Mouse (Mus musculus): ENCODE measurements around the gene Nol11.
"Not testable (repeated sequence)": the region's sequence is repeated elsewhere in the genome, so short reads cannot be mapped to it uniquely, and the experiment has no call there.

The Nol11 gene

GRCm38 (mm10) chr11:107155292-107155691 lies 33.9 kb downstream of the Nol11 start:
- no peak for DNase-seq (ENCODE audit: low read depth)

DNA sequence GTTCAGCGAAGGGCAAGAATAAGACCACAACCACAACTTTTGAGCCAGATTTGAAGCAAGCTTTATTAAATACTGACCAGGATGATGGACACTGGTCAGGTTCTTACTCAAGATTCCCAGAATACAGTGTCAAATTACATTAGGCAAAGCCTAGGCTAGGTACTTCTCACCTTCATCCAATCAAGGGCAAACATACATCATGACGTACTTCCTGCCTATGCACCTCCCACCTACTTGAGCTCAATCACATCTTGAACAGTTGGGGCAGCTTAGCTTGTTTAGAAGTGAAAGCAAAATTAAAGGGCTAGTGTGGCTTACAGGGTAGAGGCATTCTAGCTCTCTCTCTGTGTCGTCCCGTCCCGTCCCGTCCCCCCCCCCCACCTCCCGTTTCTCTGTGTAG lies 34.8 kb downstream of the Nol11 start:
- DNase-seq (ENCODE audit: low read depth), result peak; percentile 49

DNA sequence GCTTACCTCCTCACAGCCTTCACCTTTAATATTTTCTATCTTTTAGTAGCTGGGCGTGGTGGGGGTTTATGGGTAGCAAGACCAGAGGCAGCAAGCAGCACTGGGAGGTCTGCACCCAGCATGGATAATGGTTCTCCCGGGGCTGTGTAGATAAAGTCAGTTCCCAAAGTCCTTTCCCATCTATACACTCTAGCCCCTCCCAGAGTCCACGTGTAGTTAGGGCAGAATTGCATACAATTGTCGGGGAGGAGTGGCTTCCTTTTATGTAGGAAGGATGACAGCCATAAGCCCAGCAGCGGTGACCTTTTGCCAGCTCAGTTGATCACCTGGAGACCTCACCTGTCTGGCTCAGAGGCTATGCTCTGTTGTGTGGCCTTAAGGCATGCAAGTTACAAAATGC lies 35.5 kb downstream of the Nol11 start:
- no peak for DNase-seq (ENCODE audit: low read depth)

DNA sequence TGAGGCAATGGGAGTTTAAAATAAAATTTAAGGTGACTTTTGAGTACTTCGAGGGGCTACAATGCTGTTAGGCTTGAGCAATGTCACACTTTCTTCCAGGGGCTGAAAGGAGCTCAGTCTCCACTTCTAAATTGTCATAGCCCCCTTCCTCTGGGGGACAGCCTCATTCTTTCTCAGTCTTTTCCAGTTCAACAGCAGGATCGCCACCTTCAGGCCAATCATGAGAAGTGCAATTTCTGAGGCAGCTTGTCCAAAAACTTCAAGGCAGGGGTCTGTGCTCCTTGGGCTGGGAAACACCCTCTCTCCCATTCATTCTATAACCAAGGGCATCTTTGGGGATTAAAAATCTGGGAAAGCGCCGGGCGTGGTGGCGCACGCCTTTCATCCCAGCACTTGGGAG lies 37.4 kb downstream of the Nol11 start:
- peak; percentile 61 for DNase-seq (ENCODE audit: low read depth)

DNA sequence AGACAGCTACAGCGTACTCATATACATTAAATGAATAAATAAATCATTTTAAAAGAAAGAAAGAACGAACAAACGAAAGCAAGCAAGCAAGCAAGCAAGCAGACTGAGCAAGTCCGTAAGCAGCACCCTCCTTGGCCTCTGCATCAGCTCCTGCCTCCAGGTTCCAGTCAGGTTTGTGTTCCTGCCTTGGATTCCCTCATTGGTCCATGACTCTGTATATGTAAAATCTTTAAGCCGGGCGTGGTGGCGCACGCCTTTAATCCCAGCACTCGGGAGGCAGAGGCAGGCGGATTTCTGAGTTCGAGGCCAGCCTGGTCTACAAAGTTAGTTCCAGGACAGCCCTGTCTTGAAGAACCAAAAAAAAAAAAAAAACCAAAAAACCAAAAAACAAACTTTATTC lies 45.2 kb downstream of the Nol11 start:
- DNase-seq (ENCODE audit: low read depth), result not testable (repeated sequence)

- no peak for DNase-seq (ENCODE audit: low read depth)
Measured at GRCm38 (mm10) chr11:107142382-107142781, 46.8 kb downstream of the Nol11 start.

- DNase-seq (ENCODE audit: low read depth), result no peak
Measured at GRCm38 (mm10) chr11:107140756-107141155, 48.4 kb downstream of the Nol11 start.

GRCm38 (mm10) chr11:107138633-107139032 lies 50.5 kb downstream of the Nol11 start:
- DNase-seq (ENCODE audit: low read depth), result peak; percentile 75

DNA sequence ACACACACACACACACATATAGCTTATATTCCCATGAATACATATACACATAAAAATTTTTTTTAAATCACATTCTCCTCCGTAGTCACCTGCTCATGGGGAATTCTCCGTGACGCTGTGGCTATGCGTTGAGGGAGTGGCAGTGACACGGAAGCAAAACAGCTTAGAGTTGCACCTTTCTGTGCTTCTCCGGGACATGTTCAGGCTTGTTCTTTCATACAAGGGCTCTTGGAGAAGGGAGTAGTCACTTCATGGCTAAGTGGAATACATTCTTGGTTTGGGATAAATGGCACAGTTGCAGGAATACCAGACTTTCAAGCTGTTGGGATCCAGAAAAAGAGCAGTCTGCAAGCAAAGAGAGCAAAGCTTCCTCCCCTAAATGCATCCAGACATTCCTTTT lies 51.6 kb downstream of the Nol11 start:
- DNase-seq (ENCODE audit: low read depth), result no peak

- DNase-seq (ENCODE audit: low read depth), result not testable (repeated sequence)
Measured at GRCm38 (mm10) chr11:107136458-107136857, 52.7 kb downstream of the Nol11 start.

GRCm38 (mm10) chr11:107135741-107136140 lies 53.4 kb downstream of the Nol11 start:
- DNase-seq (ENCODE audit: low read depth), result no peak

DNA sequence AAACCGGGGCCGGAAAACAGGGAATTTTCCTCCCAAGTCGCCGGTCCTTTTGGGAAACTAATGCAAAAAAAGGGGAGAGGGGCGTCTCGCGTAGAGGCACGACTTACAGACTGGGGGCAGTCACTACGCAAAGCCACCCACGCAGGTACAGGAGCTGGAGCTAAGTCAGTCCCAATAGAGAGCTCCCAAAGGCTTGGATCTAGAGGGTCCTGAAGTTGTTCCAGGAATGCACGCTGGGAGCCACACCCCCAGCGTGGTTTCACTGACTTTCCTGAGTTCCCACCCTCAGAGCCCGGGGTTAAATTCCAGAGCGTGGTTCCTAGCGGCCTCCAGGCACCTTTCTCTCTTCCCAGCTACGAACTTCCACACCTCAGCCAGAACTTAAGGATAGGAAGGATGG lies 56.8 kb downstream of the Nol11 start:
- no peak for DNase-seq (ENCODE audit: low read depth)

GRCm38 (mm10) chr11:107131749-107132421 lies 57.3 kb downstream of the Nol11 start, which contains the start of gene Bptf:
Gene Bptf (minus strand): TSS chr11:107132127.
- peak; percentile 94 for DNase-seq (ENCODE audit: low read depth)

GRCm38 (mm10) chr11:107130879-107131748 lies 58.1 kb downstream of the Nol11 start:
- peak; percentile 76 for DNase-seq (ENCODE audit: low read depth)

DNA sequence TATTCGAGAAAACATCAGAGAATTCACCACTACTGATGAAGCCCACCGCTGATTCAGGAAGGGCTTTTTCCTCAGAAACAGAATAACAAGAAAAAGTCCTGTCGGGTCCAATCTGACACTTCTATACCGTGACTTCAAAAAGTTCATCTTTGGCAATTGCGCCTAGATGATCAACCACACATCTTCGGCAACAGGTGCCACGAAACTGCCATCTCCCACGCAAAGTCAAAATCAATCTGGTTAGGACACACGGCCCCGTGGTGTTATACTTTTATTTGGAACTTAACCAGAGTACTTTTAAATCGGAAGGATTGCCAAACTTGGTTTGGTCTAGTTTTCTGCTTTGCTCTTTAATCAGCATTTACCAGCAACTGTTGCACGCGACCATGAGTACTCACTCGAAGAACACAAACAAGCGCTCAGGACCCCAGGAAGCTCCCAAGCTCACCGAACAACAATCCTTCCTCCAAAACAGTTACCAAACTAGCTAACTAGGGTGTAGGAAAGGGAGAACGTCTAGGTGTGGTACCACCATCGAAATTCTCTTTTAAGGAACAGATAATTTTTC lies 58.9 kb downstream of the Nol11 start:
- DNase-seq (ENCODE audit: low read depth), result peak; percentile 61

GRCm38 (mm10) chr11:107129641-107130040 lies 59.5 kb downstream of the Nol11 start:
- DNase-seq (ENCODE audit: low read depth), result peak; percentile 40

DNA sequence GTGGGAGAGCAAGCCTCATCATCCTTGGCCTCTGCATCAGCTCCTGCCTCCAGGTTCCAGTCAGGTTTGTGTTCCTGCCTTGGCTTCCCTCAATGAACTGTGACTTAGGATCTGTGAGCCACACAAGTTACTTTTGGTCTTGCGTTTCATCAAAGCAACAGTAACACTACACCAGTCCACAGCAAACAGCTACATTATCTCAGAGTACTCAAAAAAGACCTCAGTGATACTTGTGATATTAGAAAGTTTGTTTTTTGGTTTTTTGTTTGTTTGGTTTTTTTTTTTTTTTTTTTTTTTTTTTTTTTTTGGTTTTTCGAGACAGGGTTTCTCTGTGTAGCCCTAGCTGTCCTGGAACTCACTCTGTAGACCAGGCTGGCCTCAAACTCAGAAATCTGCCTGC lies 62.5 kb downstream of the Nol11 start:
- not testable (repeated sequence) for DNase-seq (ENCODE audit: low read depth)

DNA sequence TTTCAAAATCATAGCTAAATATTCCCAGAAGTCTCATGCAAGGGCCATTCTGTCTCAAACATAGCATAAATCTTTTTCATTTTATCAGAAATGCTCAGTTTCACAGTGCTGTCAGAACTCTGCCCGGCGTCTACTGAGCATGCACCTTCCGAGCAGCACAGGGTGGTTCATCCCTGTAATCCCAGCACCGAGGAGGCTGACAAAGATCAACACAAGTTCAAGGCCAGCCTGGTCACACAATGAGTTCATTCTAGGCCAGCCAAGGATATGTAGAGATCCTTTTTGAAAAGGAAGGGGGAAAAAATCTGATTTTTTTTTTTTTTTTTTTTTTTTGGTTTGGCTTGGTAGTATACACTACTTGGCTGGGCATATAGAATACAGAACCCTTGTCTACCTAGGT lies 64.2 kb downstream of the Nol11 start:
- no peak for DNase-seq (ENCODE audit: low read depth)

DNA sequence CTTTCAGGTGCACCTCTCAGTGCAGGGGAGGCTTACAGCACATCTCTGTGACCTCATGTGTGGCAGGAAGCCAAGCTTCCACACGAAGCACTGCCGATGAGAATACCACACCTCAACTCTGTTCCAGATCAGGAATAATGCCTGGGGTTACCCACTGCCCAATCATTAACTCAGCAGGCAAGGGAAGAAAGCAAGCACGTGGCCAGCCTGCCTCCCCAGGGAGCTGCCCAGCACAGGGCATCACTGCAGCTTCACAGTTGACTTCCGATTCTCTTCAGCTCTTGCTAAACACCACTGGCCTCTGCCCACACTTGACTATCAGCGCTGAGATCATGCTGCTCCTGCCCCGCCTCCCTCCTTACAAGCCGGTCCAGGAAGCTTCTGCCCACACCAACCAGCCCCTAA lies 64.9 kb downstream of the Nol11 start:
- peak; percentile 81 for DNase-seq (ENCODE audit: low read depth)

- no peak for DNase-seq (ENCODE audit: low read depth)
Measured at GRCm38 (mm10) chr11:107117789-107118188, 71.4 kb downstream of the Nol11 start.
